Comparison of ENCODE assay signal across 8 mouse cellular contexts in genomic region chr3:87499072-87499471, GRCm38 (mm10). TPM values are rescaled to one million over a fixed set of nuclear protein-coding genes. Genes with fewer than 3 reads are reported as not detected.
A peak's percentile ranks its signal among the peaks of the same experiment; 100 is the strongest.
DNase-seq lines count a peak whose midpoint lies in the region; ATAC-seq and TF ChIP-seq lines count a peak whose summit lies in the region.

No protein-coding gene starts in this region.

- H3K4me2 ChIP-seq in forebrain, embryonic 14.5 days (ENCODE audit: low read length), result no peak overlapping the region
- no peak overlapping the region for H3K4me2 ChIP-seq in stomach, postnatal 0 days (replicated peaks; ENCODE audit: low read depth)

- H3K36me3 ChIP-seq in forebrain, embryonic 14.5 days (ENCODE audit: control insufficient read depth, insufficient read depth, low read length), result no peaks in the 10 kb centered on the region
- H3K36me3 ChIP-seq in stomach, postnatal 0 days (ENCODE audit: control insufficient read depth, insufficient read depth, low read length), result no peaks in the 10 kb centered on the region

- 15% methylated on average over 3 of the region's 3 CpGs for WGBS in forebrain, embryonic 14.5 days
- WGBS in stomach, postnatal 0 days, result 13% methylated on average over 3 of the region's 3 CpGs

- H3K4me3 ChIP-seq in forebrain, embryonic 14.5 days (ENCODE audit: low read depth, low read length), result no peak overlapping the region
- no peak overlapping the region for H3K4me3 ChIP-seq in stomach, postnatal 0 days (ENCODE audit: low read depth, low read length)

- peak; percentile 99 for TF ChIP-seq CTCF in stomach, postnatal 0 days (IDR thresholded peaks at IDR 0.05; ENCODE audit: low read depth)

- TF ChIP-seq EP300 in stomach, postnatal 0 days (optimal IDR thresholded peaks at IDR 0.05), result no peak

- H3K27ac ChIP-seq in forebrain, embryonic 14.5 days (ENCODE audit: low read depth, low read length), result no peak overlapping the region
- H3K27ac ChIP-seq in stomach, postnatal 0 days (replicated peaks), result no peak overlapping the region

- H3K9me3 ChIP-seq in forebrain, embryonic 14.5 days (replicated peaks; ENCODE audit: control insufficient read depth, low read length), result no peaks in the 10 kb centered on the region
- no peaks in the 10 kb centered on the region for H3K9me3 ChIP-seq in stomach, postnatal 0 days (ENCODE audit: control insufficient read depth, low read length)

- H3K4me1 ChIP-seq in forebrain, embryonic 14.5 days (ENCODE audit: control insufficient read depth, insufficient read depth, low read length), result no peaks in the 10 kb centered on the region
- no peaks in the 10 kb centered on the region for H3K4me1 ChIP-seq in stomach, postnatal 0 days (replicated peaks; ENCODE audit: control insufficient read depth, insufficient read depth)

- H3K27me3 ChIP-seq in forebrain, embryonic 14.5 days (replicated peaks; ENCODE audit: control insufficient read depth, insufficient read depth, low read length), result no peaks in the 10 kb centered on the region
- H3K27me3 ChIP-seq in stomach, postnatal 0 days (ENCODE audit: control insufficient read depth, insufficient read depth, low read length), result no peaks in the 10 kb centered on the region; the same call in 1 of the 2 replicates

- DNase-seq in urinary bladder, postnatal 14 days (ENCODE audit: low spot score), result peak; percentile 78
- no peak for DNase-seq in urinary bladder, postnatal 10 days (ENCODE audit: low spot score)
- DNase-seq in c-Kit-positive CD71-positive TER-119-positive erythroid progenitor cells, embryonic 14.5 days (ENCODE audit: low spot score), result peak; percentile 30
- DNase-seq in forebrain, embryonic 14.5 days (ENCODE audit: low spot score), result peak; percentile 90
- DNase-seq in left cerebral cortex, postnatal 4 days, result peak; percentile 70
- DNase-seq in neural tube, embryonic 10.5 days (ENCODE audit: extremely low spot score, low spot score), result peak; percentile 81
- peak; percentile 72 for DNase-seq in stomach, postnatal 0 days (ENCODE audit: low spot score)

- peak; percentile 46; the same call in 1 of the 2 replicates for ATAC-seq in forebrain, embryonic 14.5 days
- ATAC-seq in inflammation-experienced regulatory T-cells, adult 6 months, result peak; percentile 77
- peak; percentile 54; the same call in 1 of the 2 replicates for ATAC-seq in stomach, postnatal 0 days (ENCODE audit: low FRiP score, low TSS enrichment)

- no peak overlapping the region for H3K9ac ChIP-seq in forebrain, embryonic 14.5 days (ENCODE audit: low read length)
- H3K9ac ChIP-seq in stomach, postnatal 0 days (ENCODE audit: low read length), result no peak overlapping the region

- intact Hi-C loops in left cerebral cortex, postnatal 4 days (cut with DNase I), result no loop called here

RNA-seq across cellular contexts. Expression of gene Etv3, which starts 26.1 kb away (rescaled TPM):
- 5.5 and 6.0 TPM in 2 replicates for polyA plus RNA-seq in forebrain, embryonic 14.5 days (2014; fragmentation: Nextera tagmentation; extraction: Ambion mirVana)
- 10 to 100 TPM; 13.5 to 22.5 (median 19.3) TPM for polyA plus RNA-seq in inflammation-experienced regulatory T-cells, adult 6 months (2017; shearing (Covaris generic))
- 10 to 100 TPM; 17.2 to 18.3 TPM for total RNA-seq in left cerebral cortex, postnatal 4 days (2021)
- polyA plus RNA-seq in stomach, postnatal 0 days (2015; fragmentation: Nextera tagmentation; extraction: Ambion mirVana), result 11.8 and 13.6 TPM in 2 replicates
